Mouse (Mus musculus): Measurements from ENCODE around the gene Gpatch3.

DNA sequence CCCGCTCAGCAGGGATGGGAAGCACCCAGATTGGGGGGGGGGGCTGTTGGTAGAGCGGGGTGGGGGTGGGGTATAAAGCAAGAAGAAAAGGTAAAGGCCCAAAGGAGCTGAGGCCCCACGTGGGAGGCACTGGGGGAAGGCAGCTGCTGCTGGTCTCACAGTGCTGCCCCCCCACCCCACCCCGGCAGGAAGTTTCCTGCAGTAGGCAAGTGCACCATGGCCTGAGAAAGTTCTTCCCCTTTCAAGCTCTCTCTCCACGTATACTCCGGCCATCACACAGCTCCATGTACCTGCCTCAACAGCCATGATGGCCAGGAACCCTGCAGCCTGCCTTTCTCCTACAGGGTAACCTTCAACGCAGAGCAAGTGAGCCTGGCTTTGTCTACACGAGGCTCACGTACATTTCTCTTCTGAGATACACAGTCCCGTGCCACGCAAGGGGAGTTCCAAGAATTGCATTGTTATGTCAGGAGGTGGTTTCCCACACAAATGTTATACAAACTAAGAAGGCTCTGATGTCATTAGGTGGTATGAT is 47.7 kb downstream of the Gpatch3 start:
- TF ChIP-seq CTCF (IDR thresholded peaks at IDR 0.05; ENCODE audit: low read depth, low read length) (no peak), POLR2A (IDR thresholded peaks at IDR 0.05; ENCODE audit: extremely low read depth, insufficient read depth, low read length) (no peak)
